Mouse (Mus musculus) embryonic facial prominence, embryonic 11.5 days (tissue): ENCODE measurements around the gene Nav2. TPM values are rescaled to one million over a fixed set of nuclear protein-coding genes. Genes with fewer than 3 reads are reported as not detected.
A peak's percentile ranks its signal among the peaks of the same experiment; 100 is the strongest.

Experiments used
- ATAC-seq: fragments of 200-750 bp; cut with Nextera tagmentation; replicated peaks from 2 replicates; pipeline ENCODE4 v1.8.0; 2017; ENCODE audit warnings: low read depth; ENCODE audit not compliant: insufficient number of reproducible peaks, low FRiP score, low TSS enrichment
- DNase-seq: peaks from one replicate; pipeline ENCODE4 v3.0.0-alpha.2; 2015; ENCODE audit warnings: low spot score
- H3K27ac ChIP-seq: fragments of 300-500 bp; sonication (generic); replicated peaks from 2 replicates; pipeline ENCODE4 v1.5.1; 2014; ENCODE audit warnings: mild to moderate bottlenecking, low read depth, low read length, control low read depth
- H3K27me3 ChIP-seq: fragments of 300-500 bp; sonication (generic); 2 replicates; pipeline ENCODE4 v1.6.1; 2014; ENCODE audit warnings: mild to moderate bottlenecking, low read length, moderate library complexity, mixed read lengths; ENCODE audit not compliant: control insufficient read depth, insufficient read depth
- H3K36me3 ChIP-seq: fragments of 300-500 bp; sonication (generic); replicated peaks from 2 replicates; pipeline ENCODE4 v1.6.1; 2014; ENCODE audit warnings: low read depth, mild to moderate bottlenecking, low read length, moderate library complexity, mixed read lengths; ENCODE audit not compliant: control insufficient read depth, insufficient read depth
- H3K4me1 ChIP-seq: fragments of 300-500 bp; sonication (generic); 2 replicates; pipeline ENCODE4 v1.6.1; 2014; ENCODE audit warnings: low read length, mixed read lengths; ENCODE audit not compliant: control insufficient read depth, insufficient read depth
- H3K4me2 ChIP-seq: fragments of 300-500 bp; sonication (generic); 2 replicates; pipeline ENCODE4 v1.6.1; 2014; ENCODE audit warnings: low read depth, mild to moderate bottlenecking, control low read depth, low read length, moderate library complexity
- H3K4me3 ChIP-seq: fragments of 300-500 bp; sonication (generic); 2 replicates; pipeline ENCODE4 v1.5.1; 2014; ENCODE audit warnings: low read depth, low read length, control low read depth
- H3K9ac ChIP-seq: fragments of 300-500 bp; sonication (generic); replicated peaks from 2 replicates; pipeline ENCODE4 v1.6.1; 2014; ENCODE audit warnings: mild to moderate bottlenecking, control low read depth, low read length
- H3K9me3 ChIP-seq: fragments of 300-500 bp; sonication (generic); replicated peaks from 2 replicates; pipeline ENCODE4 v1.6.1; 2016; ENCODE audit warnings: mild to moderate bottlenecking, low read length, inconsistent platforms, mixed read lengths; ENCODE audit not compliant: control insufficient read depth
- WGBS: fragments of 180-500 bp; shearing (Covaris S2); extraction: QIAGEN DNeasy Blood & Tissue Kit; methylation state at CpG from one replicate; pipeline ENCODE4 v1.1.7; 2014; 5-methylcytosine and 5-hydroxymethylcytosine counted together
- polyA plus RNA-seq: library from polyadenylated mRNA; unstranded; fragments of >200 nt; fragmentation: Nextera tagmentation; extraction: Ambion mirVana; gene quantifications from 2 replicates; pipeline ENCODE4 v1.2.1, GENCODE M21; 2014

The Nav2 gene
- polyA plus RNA-seq, 1 experiment from 2014 or later: 7.3 TPM

DNA sequence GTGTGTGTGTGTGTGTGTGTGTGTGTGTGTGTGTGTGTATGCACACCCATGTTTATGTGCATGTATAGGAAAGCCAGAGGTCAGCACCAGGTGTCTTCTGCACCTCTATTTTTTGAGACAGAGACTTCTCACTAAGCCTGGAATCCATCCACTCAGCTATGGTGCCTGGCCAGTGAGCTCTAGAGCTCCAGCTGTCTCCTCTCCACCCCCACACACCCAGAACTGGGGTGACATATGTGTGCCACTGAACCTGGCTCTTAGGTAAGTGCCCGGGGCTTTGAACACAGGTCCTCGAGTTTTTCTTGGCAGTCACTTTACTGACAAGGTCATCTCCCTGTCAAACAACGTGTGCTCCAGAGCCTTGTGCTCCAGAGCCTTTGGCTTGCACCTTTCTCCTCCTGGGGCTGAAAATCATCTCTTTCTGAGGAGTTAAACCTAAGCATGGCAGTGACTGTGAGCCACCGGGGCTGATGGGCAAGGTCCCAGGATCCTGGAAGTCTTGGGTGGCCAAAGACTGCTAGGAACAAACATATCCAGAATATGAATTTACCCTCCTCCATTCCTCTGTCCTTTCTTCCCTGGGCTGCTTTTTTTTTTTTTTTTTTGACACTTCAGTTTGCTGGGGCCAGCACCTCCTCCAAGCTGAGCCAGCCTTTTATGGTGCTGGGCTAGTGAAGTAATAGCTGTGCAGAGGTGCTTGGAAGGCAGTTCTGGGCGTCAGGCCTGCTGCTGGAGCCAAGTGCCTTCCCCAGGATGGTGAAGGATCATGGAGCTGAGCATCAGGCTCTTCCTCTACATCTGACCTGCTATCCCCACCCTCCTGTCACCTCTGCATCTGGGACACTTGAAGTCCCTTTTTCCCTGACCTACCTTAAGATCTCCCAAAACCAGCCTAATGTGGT is 298.5 kb downstream of the Nav2 start:
- Histone ChIP-seq H3K4me2 (no peak overlapping the region), H3K9ac (no peak overlapping the region), H3K27ac (no peak overlapping the region), H3K4me3 (no peak overlapping the region), H3K4me1 (no peaks in the 10 kb centered on the region), H3K27me3 (no peaks in the 10 kb centered on the region), H3K36me3 (no peaks in the 10 kb centered on the region), H3K9me3 (no peaks in the 10 kb centered on the region)
- WGBS: 84% methylated on average over 5 of the region's 5 CpGs
- no peak for DNase-seq
- no peak for ATAC-seq

GRCm38 (mm10) chr7:49209526-49209925 is 301.0 kb downstream of the Nav2 start:
- no peak overlapping the region for H3K9ac ChIP-seq
- no peaks in the 10 kb centered on the region for H3K36me3 ChIP-seq
- H3K4me3 ChIP-seq: no peak overlapping the region
- ATAC-seq: no peak
- no peak overlapping the region for H3K27ac ChIP-seq
- H3K4me2 ChIP-seq: no peak overlapping the region
- no peaks in the 10 kb centered on the region for H3K4me1 ChIP-seq
- no peak for DNase-seq
- 55% methylated on average over 7 of the region's 7 CpGs for WGBS
- no peaks in the 10 kb centered on the region for H3K27me3 ChIP-seq
- no peaks in the 10 kb centered on the region for H3K9me3 ChIP-seq

- WGBS: 89% methylated on average over 8 of the region's 8 CpGs
- no peaks in the 10 kb centered on the region for H3K36me3 ChIP-seq
- H3K27ac ChIP-seq: no peak overlapping the region
- H3K4me1 ChIP-seq: no peaks in the 10 kb centered on the region
- ATAC-seq (no peak), DNase-seq (no peak)
- no peaks in the 10 kb centered on the region for H3K27me3 ChIP-seq
- no peaks in the 10 kb centered on the region for H3K9me3 ChIP-seq
- H3K4me2 ChIP-seq: no peak overlapping the region
- no peak overlapping the region for H3K9ac ChIP-seq
- no peak overlapping the region for H3K4me3 ChIP-seq
Observed at GRCm38 (mm10) chr7:49210721-49211120, 302.2 kb downstream of the Nav2 start.

DNA sequence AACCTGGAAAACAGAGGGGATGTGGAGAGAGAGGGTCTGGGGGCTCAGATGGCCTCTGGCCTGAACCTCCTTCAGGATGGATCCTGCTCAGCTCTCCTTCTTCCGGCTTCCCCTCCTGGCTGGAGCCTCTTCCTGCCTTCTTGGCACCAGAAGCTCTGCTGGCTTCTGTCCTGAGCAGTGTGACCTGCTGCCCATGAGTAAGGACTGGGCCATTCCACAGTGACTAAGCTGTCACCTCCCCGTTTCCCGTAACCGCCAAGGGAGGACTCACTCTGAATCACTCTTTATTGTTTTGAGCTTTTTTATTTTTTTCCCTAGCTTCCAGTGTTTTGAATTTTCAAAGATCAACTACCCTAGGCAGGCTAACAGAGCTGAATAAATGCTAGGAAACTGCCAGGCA is 304.5 kb downstream of the Nav2 start:
- ATAC-seq: no peak
- WGBS: 77% methylated on average over 4 of the region's 4 CpGs
- H3K4me3 ChIP-seq: no peak overlapping the region
- H3K9me3 ChIP-seq: no peaks in the 10 kb centered on the region
- no peak overlapping the region for H3K27ac ChIP-seq
- DNase-seq: no peak
- H3K27me3 ChIP-seq: no peaks in the 10 kb centered on the region
- no peak overlapping the region for H3K4me2 ChIP-seq
- H3K36me3 ChIP-seq: no peaks in the 10 kb centered on the region
- no peak overlapping the region for H3K9ac ChIP-seq
- no peaks in the 10 kb centered on the region; the same call in 1 of the 2 replicates for H3K4me1 ChIP-seq

GRCm38 (mm10) chr7:49217786-49218185 is 309.3 kb downstream of the Nav2 start:
- ATAC-seq: no peak
- Histone ChIP-seq H3K4me2 (no peak overlapping the region), H3K4me1 (no peaks in the 10 kb centered on the region; the same call in 1 of the 2 replicates), H3K36me3 (no peaks in the 10 kb centered on the region), H3K27ac (peak overlapping the region; percentile 4; the same call in 1 of the 2 replicates), H3K27me3 (no peaks in the 10 kb centered on the region), H3K9me3 (no peaks in the 10 kb centered on the region), H3K9ac (no peak overlapping the region), H3K4me3 (no peak overlapping the region)
- WGBS: 51% methylated on average over 6 of the region's 6 CpGs
- DNase-seq: peak; percentile 67

- no peak for DNase-seq
- WGBS: 81% methylated on average over 5 of the region's 5 CpGs
Observed at GRCm38 (mm10) chr7:49225741-49226140, 317.2 kb downstream of the Nav2 start.

GRCm38 (mm10) chr7:49232969-49233368 is 324.5 kb downstream of the Nav2 start:
- ATAC-seq (no peak), DNase-seq (no peak)
- Histone ChIP-seq H3K4me1 (no peaks in the 10 kb centered on the region), H3K4me3 (no peak overlapping the region), H3K27me3 (no peaks in the 10 kb centered on the region), H3K27ac (no peak overlapping the region), H3K9me3 (no peaks in the 10 kb centered on the region), H3K36me3 (no peaks in the 10 kb centered on the region), H3K9ac (no peak overlapping the region), H3K4me2 (no peak overlapping the region)
- 81% methylated on average over 2 of the region's 2 CpGs for WGBS

More at GRCm38 (mm10) chr7:49225741-49226140, 317.2 kb downstream of the Nav2 start:
- Histone ChIP-seq H3K27ac (no peak overlapping the region), H3K4me2 (no peak overlapping the region), H3K9me3 (no peaks in the 10 kb centered on the region), H3K36me3 (no peaks in the 10 kb centered on the region), H3K4me1 (no peaks in the 10 kb centered on the region), H3K9ac (no peak overlapping the region), H3K4me3 (no peak overlapping the region), H3K27me3 (no peaks in the 10 kb centered on the region)
- ATAC-seq: no peak

- DNase-seq (no peak), ATAC-seq (no peak)
- Histone ChIP-seq H3K27me3 (no peaks in the 10 kb centered on the region), H3K36me3 (no peaks in the 10 kb centered on the region), H3K4me2 (no peak overlapping the region), H3K4me1 (no peaks in the 10 kb centered on the region), H3K27ac (no peak overlapping the region), H3K9ac (no peak overlapping the region), H3K9me3 (no peaks in the 10 kb centered on the region), H3K4me3 (no peak overlapping the region)
- WGBS: 77% methylated on average over 8 of the region's 8 CpGs
Observed at GRCm38 (mm10) chr7:49234288-49234687, 325.8 kb downstream of the Nav2 start.
